Mouse (Mus musculus) myocyte (in vitro differentiated cells): ENCODE data around the gene Arhgef17. TPM values are rescaled to one million over a fixed set of nuclear protein-coding genes. Genes with fewer than 3 reads are reported as not detected.
A peak's percentile ranks its signal among the peaks of the same experiment; 100 is the strongest.

ENCODE experiments used
- H3K27me3 ChIP-seq: one replicate; pipeline ENCODE4 v1.6.1; 2011; ENCODE audit not compliant: control insufficient read depth, insufficient read depth, insufficient read length
- H3K36me3 ChIP-seq: one replicate; pipeline ENCODE4 v1.6.1; 2011; ENCODE audit not compliant: control insufficient read depth, insufficient read depth
- H3K4me2 ChIP-seq: one replicate; pipeline ENCODE4 v1.6.1; 2011; ENCODE audit warnings: low read depth, control low read depth
- H3K4me3 ChIP-seq: one replicate; pipeline ENCODE4 v1.5.1; 2011; ENCODE audit warnings: mild to moderate bottlenecking, control low read depth, moderate library complexity
- H3K79me2 ChIP-seq: one replicate; pipeline ENCODE4 v1.6.1; 2011; ENCODE audit not compliant: control insufficient read depth, insufficient read depth
- H3ac ChIP-seq: one replicate; pipeline ENCODE4 v1.6.1; 2011; ENCODE audit not compliant: control insufficient read depth, insufficient read length
- CEBPB ChIP-seq: IDR thresholded peaks from 2 replicates; pipeline ENCODE4 v1.6.1; 2011; ENCODE audit warnings: mild to moderate bottlenecking, moderate library complexity; ENCODE audit not compliant: poor library complexity, insufficient read depth, severe bottlenecking
- E2F4 ChIP-seq: IDR thresholded peaks from one replicate; pipeline ENCODE4 v1.6.1; 2011; ENCODE audit warnings: mild to moderate bottlenecking, control low read depth, moderate library complexity; ENCODE audit not compliant: insufficient read depth
- MAX ChIP-seq: IDR thresholded peaks from one replicate; pipeline ENCODE4 v1.6.1; 2011; ENCODE audit warnings: low read depth, mild to moderate bottlenecking, control low read depth
- MYOD1 ChIP-seq, 3 experiments: IDR thresholded peaks; one replicate each; pipeline ENCODE4 v1.6.1; 2011; ENCODE audit warnings: control low read depth in 2 of 3, low read depth in 2 of 3, mild to moderate bottlenecking in 2 of 3, moderate library complexity in 1 of 3; ENCODE audit not compliant: insufficient read length in 2 of 3, control insufficient read depth in 1 of 3
- MYOG ChIP-seq, 3 experiments: IDR thresholded peaks; one replicate each; pipeline ENCODE4 v1.6.1; 2011; ENCODE audit warnings: control low read depth in 2 of 3, low read depth in 2 of 3, mild to moderate bottlenecking in 2 of 3; ENCODE audit not compliant: insufficient read length in 2 of 3, control insufficient read depth in 1 of 3, insufficient read depth in 1 of 3
- POLR2A ChIP-seq: IDR thresholded peaks from one replicate; pipeline ENCODE4 v1.6.1; 2011; ENCODE audit warnings: low read depth, mild to moderate bottlenecking, control low read depth, moderate library complexity; ENCODE audit not compliant: insufficient read length
- POLR2AphosphoS2 ChIP-seq: IDR thresholded peaks from one replicate; pipeline ENCODE4 v1.6.1; 2011; ENCODE audit warnings: low read depth, control low read depth; ENCODE audit not compliant: insufficient read length
- REST ChIP-seq: IDR thresholded peaks from one replicate; pipeline ENCODE4 v1.6.1; 2011; ENCODE audit warnings: mild to moderate bottlenecking, control low read depth, moderate library complexity; ENCODE audit not compliant: insufficient read depth, insufficient read length
- SRF ChIP-seq: IDR thresholded peaks from one replicate; pipeline ENCODE4 v1.6.1; 2011; ENCODE audit warnings: low read depth; ENCODE audit not compliant: control insufficient read depth, insufficient read length
- TCF12 ChIP-seq: IDR thresholded peaks from one replicate; pipeline ENCODE4 v1.6.1; 2011; ENCODE audit warnings: mild to moderate bottlenecking, control low read depth; ENCODE audit not compliant: poor library complexity, insufficient read depth, severe bottlenecking
- TCF3 ChIP-seq: IDR thresholded peaks from one replicate; pipeline ENCODE4 v1.6.1; 2011; ENCODE audit warnings: low read depth, control low read depth; ENCODE audit not compliant: insufficient read length
- USF1 ChIP-seq: IDR thresholded peaks from one replicate; pipeline ENCODE4 v1.6.1; 2011; ENCODE audit warnings: low read depth, mild to moderate bottlenecking, control low read depth, moderate library complexity
- polyA plus RNA-seq: library from polyadenylated mRNA; unstranded; fragments of >200 nt; fragmentation: generic; extraction: Trizol; gene quantifications from one replicate; pipeline ENCODE4 v1.2.1, GENCODE M21; 2012; ENCODE audit warnings: missing spikeins

The Arhgef17 gene
- polyA plus RNA-seq, 1 experiment = 24.7 TPM

DNA sequence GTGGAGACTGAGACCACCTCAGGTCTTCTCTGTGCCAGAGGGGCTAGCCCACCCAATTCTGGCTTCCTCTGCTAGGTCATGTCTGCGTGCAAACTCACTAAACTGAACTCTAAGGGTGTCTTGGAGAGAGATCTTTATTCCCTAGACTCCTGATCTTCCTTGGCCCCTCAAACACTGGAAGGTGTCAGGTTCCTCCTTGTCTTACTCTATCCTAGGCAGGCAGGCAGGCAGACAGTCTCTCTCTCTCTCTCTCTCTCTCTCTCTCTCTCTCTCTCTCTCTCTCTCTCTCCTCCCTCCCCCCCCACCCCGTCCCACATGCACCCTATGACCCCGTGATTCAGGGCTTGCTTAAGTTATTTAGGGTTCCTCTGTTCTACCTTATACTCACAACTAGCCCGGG lies 69.6 kb downstream of the Arhgef17 start:
- Histone ChIP-seq H3K4me3 (peak overlapping the region; percentile 32), H3K27me3 (no peaks in the 10 kb centered on the region)
- no peak for TF ChIP-seq USF1
- no peak for TF ChIP-seq REST
- no peak for TF ChIP-seq E2F4
- no peak for TF ChIP-seq SRF
- no peak for TF ChIP-seq MAX
- TF ChIP-seq MYOG (IDR thresholded peaks at IDR 0.05; ENCODE audit: control insufficient read depth in 1 of 3, insufficient read depth in 1 of 3, insufficient read length in 2 of 3, low read depth in 2 of 3) = no peak
- no peak for TF ChIP-seq MYOD1 (IDR thresholded peaks at IDR 0.05; ENCODE audit: control insufficient read depth in 1 of 3, insufficient read length in 2 of 3, low read depth in 2 of 3)
- no peak for TF ChIP-seq POLR2A
- TF ChIP-seq TCF12 = no peak
- no peak for TF ChIP-seq TCF3
- no peak for TF ChIP-seq POLR2AphosphoS2
- TF ChIP-seq CEBPB = no peak

DNA sequence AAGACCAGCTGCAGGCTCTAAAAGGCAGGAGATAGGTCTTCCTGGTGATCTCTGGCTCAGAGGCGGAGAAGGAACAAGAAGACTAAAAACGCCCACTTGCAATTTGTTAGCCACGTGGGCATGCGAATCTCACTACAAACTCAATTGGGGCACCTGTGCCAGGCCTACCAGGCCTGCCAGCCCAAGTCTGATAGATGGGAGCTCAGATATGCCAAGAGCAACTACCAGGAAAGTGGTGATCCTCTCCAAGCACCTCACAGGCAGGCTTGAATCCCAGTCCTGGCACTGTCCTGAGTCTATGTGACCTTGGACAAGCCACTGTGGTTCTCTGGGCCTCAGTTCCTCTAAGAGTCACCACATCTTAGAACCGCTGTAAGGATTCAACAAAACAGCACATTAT lies 70.7 kb downstream of the Arhgef17 start:
- no peaks in the 10 kb centered on the region for H3K79me2 ChIP-seq
- H3K36me3 ChIP-seq = no peaks in the 10 kb centered on the region
- no peak overlapping the region for H3ac ChIP-seq
- H3K27me3 ChIP-seq = no peaks in the 10 kb centered on the region
- H3K4me3 ChIP-seq = no peak overlapping the region
- TF ChIP-seq MYOD1 (IDR thresholded peaks at IDR 0.05; ENCODE audit: control insufficient read depth in 1 of 3, insufficient read length in 2 of 3, low read depth in 2 of 3) (no peak), MYOG (IDR thresholded peaks at IDR 0.05; ENCODE audit: control insufficient read depth in 1 of 3, insufficient read depth in 1 of 3, insufficient read length in 2 of 3, low read depth in 2 of 3) (no peak), SRF (no peak)
- no peak overlapping the region for H3K4me2 ChIP-seq

More for the DNA sequence above, 69.6 kb downstream of the Arhgef17 start:
- peak overlapping the region; percentile 68 for H3ac ChIP-seq
- H3K4me2 ChIP-seq = peak overlapping the region; percentile 75
- no peaks in the 10 kb centered on the region for H3K36me3 ChIP-seq
- no peaks in the 10 kb centered on the region for H3K79me2 ChIP-seq

DNA sequence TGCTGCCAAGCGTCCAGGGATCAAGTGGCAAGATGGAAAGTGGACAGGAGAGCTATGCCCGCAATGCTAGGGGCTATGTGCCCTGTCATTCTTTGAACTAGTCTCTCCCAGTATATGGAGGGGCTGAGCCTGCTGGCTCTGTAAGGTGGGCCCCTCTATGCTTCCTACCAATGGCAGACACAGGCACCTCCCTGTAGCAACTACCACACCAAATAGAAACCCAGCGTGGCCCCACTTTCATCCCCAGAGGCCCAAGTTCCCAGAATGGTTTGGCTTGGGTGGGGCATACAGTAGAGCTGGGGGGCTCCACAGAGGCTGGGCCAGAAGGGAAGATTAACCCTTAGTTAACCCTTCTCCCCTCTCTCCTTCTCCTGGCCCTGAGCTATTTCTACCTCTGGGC lies 71.5 kb downstream of the Arhgef17 start:
- H3K79me2 ChIP-seq = no peaks in the 10 kb centered on the region
- no peaks in the 10 kb centered on the region for H3K27me3 ChIP-seq

DNA sequence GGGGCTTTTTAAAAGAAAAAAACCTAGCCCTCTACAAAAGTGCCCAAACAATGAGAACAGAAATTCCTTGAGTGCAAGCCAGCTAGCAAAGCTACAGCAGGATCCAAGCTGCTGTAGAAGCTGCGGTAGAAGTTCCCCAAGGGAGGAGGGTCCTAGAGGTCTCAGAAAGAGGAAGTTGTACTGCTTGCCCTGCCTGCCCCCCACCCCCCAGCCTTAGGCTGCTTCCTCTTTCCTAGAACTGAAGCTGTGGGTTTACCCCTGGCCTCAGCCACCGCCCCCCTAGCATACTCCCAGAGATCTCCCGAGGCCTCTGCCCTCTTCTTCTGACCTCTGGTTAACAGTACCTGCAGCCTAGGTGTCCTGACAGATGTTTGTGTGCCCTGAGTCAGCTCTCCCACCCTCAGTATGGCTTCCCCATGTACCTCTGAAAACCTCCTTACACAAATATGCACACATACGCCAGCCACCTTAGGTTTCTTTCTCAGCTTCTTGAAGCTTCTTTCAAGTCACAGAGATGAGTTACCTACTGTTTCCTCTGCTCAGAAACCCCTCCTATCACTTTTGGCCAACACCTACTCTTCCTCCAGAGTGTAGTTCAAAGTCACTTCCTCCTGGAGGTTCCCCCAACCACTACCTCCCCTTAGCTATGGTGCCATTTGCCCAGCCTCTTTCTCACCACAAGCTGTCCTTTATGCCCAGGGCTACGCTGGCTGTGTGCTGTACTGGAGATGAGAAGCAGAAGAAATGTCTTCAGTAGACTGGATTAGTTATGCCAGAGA lies 75.9 kb downstream of the Arhgef17 start:
- no peak overlapping the region for H3K4me2 ChIP-seq
- no peaks in the 10 kb centered on the region for H3K36me3 ChIP-seq
- no peaks in the 10 kb centered on the region for H3K79me2 ChIP-seq
- H3ac ChIP-seq = no peak overlapping the region
- H3K27me3 ChIP-seq = no peaks in the 10 kb centered on the region
- TF ChIP-seq MYOD1 (IDR thresholded peaks at IDR 0.05; ENCODE audit: control insufficient read depth in 1 of 3, insufficient read length in 2 of 3, low read depth in 2 of 3) = no peak
- TF ChIP-seq E2F4 = no peak
- no peak for TF ChIP-seq MYOG (IDR thresholded peaks at IDR 0.05; ENCODE audit: control insufficient read depth in 1 of 3, insufficient read depth in 1 of 3, insufficient read length in 2 of 3, low read depth in 2 of 3)
- no peak for TF ChIP-seq TCF12
- TF ChIP-seq POLR2A = no peak
- no peak for TF ChIP-seq TCF3
- TF ChIP-seq SRF = no peak
- H3K4me3 ChIP-seq = no peak overlapping the region

More for the DNA sequence above, 71.5 kb downstream of the Arhgef17 start:
- H3K4me2 ChIP-seq = no peak overlapping the region
- H3ac ChIP-seq = no peak overlapping the region
- TF ChIP-seq REST (no peak), POLR2AphosphoS2 (no peak), POLR2A (no peak), TCF3 (no peak), SRF (no peak), MAX (no peak), MYOD1 (IDR thresholded peaks at IDR 0.05; ENCODE audit: control insufficient read depth in 1 of 3, insufficient read length in 2 of 3, low read depth in 2 of 3) (no peak)
- H3K4me3 ChIP-seq = no peak overlapping the region
- no peaks in the 10 kb centered on the region for H3K36me3 ChIP-seq

DNA sequence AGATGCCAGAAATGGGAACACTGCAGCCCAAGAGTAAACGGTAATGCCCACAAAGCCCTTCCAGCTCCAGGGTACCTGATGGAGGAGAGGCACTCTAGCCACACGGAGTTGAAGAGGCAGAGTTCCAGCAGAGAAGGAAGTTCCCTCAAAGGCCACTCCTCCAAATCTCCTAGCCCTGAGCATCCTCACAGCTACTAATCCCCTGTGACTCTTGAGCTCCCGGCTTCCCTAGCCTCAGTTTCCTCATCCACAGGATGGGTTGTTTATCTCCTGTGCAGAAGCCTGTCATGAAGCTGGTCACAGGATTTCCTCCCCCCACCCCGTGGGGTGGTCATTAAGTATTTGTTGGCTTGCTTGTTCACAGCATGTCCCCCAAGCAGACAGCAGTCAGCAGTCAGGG lies 76.6 kb downstream of the Arhgef17 start:
- TF ChIP-seq POLR2A = no peak
- TF ChIP-seq CEBPB = no peak
- TF ChIP-seq SRF = no peak
- TF ChIP-seq E2F4 = no peak
- TF ChIP-seq MAX = no peak
- Histone ChIP-seq H3K4me2 (no peak overlapping the region), H3K4me3 (no peak overlapping the region), H3K36me3 (no peaks in the 10 kb centered on the region), H3K79me2 (no peaks in the 10 kb centered on the region), H3K27me3 (no peaks in the 10 kb centered on the region), H3ac (no peak overlapping the region)
